Mouse (Mus musculus): ENCODE measurements at regions not wholly inside any gene's neighbourhood (a gene's known extent, or its start where the extent isn't known, plus 50 kb on each side); places are given as distances from the start of the nearest gene placed in this dataset.

DNA sequence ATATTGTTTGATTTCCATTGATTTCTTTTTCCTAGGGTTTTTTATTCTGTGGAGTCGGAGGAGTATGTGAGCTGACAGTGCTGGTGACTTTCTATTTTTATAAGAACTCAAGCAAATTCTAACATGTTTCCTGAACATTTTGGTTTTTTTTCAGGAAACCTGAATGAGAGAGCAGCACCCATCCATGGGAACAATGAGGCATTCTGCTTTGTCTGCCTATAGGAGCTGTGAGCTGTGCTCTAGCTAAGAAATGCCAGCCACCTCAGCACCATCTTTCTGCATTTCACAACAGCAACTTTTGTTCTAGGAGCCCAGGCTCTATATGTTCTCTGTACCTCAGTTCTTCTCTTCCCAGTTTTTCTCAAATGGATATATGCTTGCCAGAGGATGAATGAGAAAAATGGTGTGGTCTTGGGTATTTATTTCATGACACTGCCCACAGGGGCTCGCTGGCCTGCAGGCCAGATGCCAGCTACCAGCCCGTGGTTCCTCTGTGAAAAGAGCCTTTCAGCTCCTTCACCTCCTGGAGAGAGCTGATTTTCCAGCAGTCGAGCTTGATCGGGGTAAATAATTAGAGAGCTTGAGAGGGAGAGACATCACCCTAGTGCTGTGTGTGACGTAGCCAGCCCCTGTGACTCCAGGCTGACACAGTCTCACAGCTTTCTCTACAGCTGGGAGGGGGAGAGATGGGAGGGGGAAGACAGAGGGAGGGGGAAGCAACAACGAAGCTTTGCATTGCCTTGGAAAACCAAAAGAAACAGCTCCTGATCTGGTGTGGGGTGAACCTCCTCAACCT, 154.1 kb upstream of the Topaz1 start:
- H3K9ac ChIP-seq (replicated peaks; ENCODE audit: low read length) = no peak overlapping the region; the same call in 1 of the 2 replicates
- H3K4me3 ChIP-seq (replicated peaks; ENCODE audit: low read depth, low read length) = no peak overlapping the region
- no peaks in the 10 kb centered on the region for H3K36me3 ChIP-seq (ENCODE audit: control insufficient read depth, insufficient read depth, low read length)
- H3K27ac ChIP-seq (replicated peaks; ENCODE audit: low read depth, low read length) = peak overlapping the region; percentile 72
- no peaks in the 10 kb centered on the region for H3K9me3 ChIP-seq (ENCODE audit: control insufficient read depth, low read length)
- peak; percentile 62; the same call in 1 of the 2 replicates for ATAC-seq (ENCODE audit: low FRiP score, low TSS enrichment)
- peaks cover 42% of the 10 kb centered on the region for H3K4me1 ChIP-seq (ENCODE audit: control insufficient read depth, insufficient read depth, low read length)
- no peaks in the 10 kb centered on the region for H3K27me3 ChIP-seq (ENCODE audit: control insufficient read depth, insufficient read depth, low read length)
- peak; percentile 76 for DNase-seq
- H3K4me2 ChIP-seq (ENCODE audit: low read length) = peak overlapping the region; percentile 24; the same call in 1 of the 2 replicates
- WGBS = 10% methylated on average over 7 of the region's 7 CpGs

DNA sequence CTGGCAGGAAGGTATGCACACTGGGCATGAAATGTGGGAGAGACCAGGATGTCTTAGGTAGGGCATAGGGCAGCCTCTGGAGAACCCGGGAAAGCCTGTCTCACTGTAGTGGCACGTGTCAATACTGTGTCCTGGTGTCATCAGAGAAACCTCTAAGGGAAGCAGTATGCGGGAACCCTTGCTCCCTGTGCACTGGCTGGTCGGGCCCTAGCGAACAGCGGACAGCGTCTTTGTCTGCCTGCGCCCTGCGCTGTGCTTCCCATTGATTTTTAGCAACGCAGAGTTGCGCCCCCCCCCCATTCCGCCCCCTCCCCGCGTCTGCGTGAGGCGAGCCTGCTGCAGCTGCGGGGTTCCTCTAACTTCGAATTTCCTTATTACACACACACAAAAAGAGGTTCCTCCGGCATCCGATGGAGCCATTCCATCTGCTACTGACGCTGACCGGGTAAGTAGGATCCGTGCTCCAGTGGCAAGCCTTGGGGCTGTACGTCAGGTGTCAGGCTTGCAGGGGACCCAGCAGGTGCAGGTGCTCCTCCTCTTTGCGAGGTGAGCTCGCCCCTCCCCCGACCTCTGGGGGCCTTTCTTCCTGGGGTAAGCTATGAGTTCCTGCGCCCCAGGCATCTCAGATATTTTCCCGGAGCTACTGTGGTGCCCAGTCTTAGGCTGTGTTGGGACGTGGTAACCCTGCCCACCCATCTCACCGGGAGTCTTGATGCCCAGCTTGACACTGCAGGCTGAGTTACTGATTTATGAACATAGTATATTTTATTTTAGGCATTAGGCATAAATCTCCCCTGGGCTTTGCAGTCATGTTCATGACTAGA, 151.8 kb upstream of the Topaz1 start:
- DNase-seq (peak; percentile 68), ATAC-seq (ENCODE audit: low FRiP score, low TSS enrichment) (peak; percentile 66; the same call in 1 of the 2 replicates)
- peak overlapping the region; percentile 60 for H3K27ac ChIP-seq (replicated peaks; ENCODE audit: low read depth, low read length)
- peak overlapping the region; percentile 61 for H3K9ac ChIP-seq (replicated peaks; ENCODE audit: low read length)
- no peaks in the 10 kb centered on the region for H3K27me3 ChIP-seq (ENCODE audit: control insufficient read depth, insufficient read depth, low read length)
- no peaks in the 10 kb centered on the region for H3K36me3 ChIP-seq (ENCODE audit: control insufficient read depth, insufficient read depth, low read length)
- 2% methylated on average over 30 of the region's 31 CpGs for WGBS
- H3K9me3 ChIP-seq (ENCODE audit: control insufficient read depth, low read length) = no peaks in the 10 kb centered on the region
- H3K4me3 ChIP-seq (replicated peaks; ENCODE audit: low read depth, low read length) = peak overlapping the region; percentile 34
- peaks cover 42% of the 10 kb centered on the region for H3K4me1 ChIP-seq (ENCODE audit: control insufficient read depth, insufficient read depth, low read length)
- peak overlapping the region; percentile 67 for H3K4me2 ChIP-seq (ENCODE audit: low read length)

DNA sequence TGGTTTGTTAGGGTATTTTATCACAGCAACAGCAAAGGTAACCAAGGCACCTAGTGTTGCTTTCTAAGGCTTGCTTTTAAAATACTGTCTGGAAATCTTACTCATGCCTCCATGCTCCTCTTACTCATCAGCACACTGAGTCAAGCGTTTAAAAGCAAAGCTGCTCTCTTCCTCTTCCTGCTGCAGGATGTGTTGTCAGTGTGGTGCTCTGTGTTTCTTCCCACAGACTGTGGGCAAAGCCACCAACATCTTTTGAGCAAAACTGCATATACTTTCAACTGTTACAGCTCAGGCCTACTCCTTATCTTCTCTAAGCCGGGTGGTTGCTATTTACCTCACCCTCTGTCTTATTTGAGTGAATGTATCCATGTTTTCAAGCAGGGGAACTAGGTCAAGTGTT, 144.0 kb upstream of the Topaz1 start:
- DNase-seq (no peak), ATAC-seq (ENCODE audit: low FRiP score, low TSS enrichment) (no peak)
- H3K36me3 ChIP-seq (ENCODE audit: control insufficient read depth, insufficient read depth, low read length) = no peaks in the 10 kb centered on the region
- no peak overlapping the region for H3K9ac ChIP-seq (replicated peaks; ENCODE audit: low read length)
- 86% methylated on average over 2 of the region's 2 CpGs for WGBS
- no peak overlapping the region for H3K4me2 ChIP-seq (ENCODE audit: low read length)
- no peaks in the 10 kb centered on the region for H3K9me3 ChIP-seq (ENCODE audit: control insufficient read depth, low read length)
- H3K27ac ChIP-seq (replicated peaks; ENCODE audit: low read depth, low read length) = no peak overlapping the region
- H3K4me1 ChIP-seq (ENCODE audit: control insufficient read depth, insufficient read depth, low read length) = no peaks in the 10 kb centered on the region
- H3K4me3 ChIP-seq (replicated peaks; ENCODE audit: low read depth, low read length) = no peak overlapping the region
- no peaks in the 10 kb centered on the region for H3K27me3 ChIP-seq (ENCODE audit: control insufficient read depth, insufficient read depth, low read length)

DNA sequence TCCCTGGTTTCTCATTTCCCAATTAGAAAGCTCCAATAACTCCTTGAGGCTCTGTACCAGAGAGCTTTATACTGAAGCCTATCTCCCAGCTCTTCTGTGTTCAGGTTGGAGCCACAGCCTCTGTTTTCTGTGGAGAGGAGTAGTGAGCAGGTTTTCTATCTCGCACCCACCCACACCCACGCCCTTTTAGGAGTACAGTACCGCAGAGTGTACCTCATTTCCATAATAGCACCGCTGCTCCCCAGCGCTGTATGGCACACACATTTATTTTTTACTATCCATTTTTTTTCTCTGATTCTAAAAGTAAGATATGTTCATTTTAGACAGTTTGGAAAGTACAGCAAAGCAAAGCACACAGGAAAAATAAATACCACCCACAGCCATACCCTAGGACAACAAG, 137.5 kb upstream of the Topaz1 start:
- H3K4me2 ChIP-seq (ENCODE audit: low read length) = no peak overlapping the region
- DNase-seq (no peak), ATAC-seq (ENCODE audit: low FRiP score, low TSS enrichment) (no peak)
- H3K4me1 ChIP-seq (ENCODE audit: control insufficient read depth, insufficient read depth, low read length) = 0 out of 2 replicates have a peak, but pooled peaks cover under 1% of the 10 kb centered on the region
- no peak overlapping the region for H3K4me3 ChIP-seq (replicated peaks; ENCODE audit: low read depth, low read length)
- H3K27ac ChIP-seq (replicated peaks; ENCODE audit: low read depth, low read length) = no peak overlapping the region
- H3K9me3 ChIP-seq (ENCODE audit: control insufficient read depth, low read length) = no peaks in the 10 kb centered on the region
- WGBS = 93% methylated on average over 5 of the region's 5 CpGs
- H3K9ac ChIP-seq (replicated peaks; ENCODE audit: low read length) = no peak overlapping the region
- H3K27me3 ChIP-seq (ENCODE audit: control insufficient read depth, insufficient read depth, low read length) = no peaks in the 10 kb centered on the region
- no peaks in the 10 kb centered on the region for H3K36me3 ChIP-seq (ENCODE audit: control insufficient read depth, insufficient read depth, low read length)

DNA sequence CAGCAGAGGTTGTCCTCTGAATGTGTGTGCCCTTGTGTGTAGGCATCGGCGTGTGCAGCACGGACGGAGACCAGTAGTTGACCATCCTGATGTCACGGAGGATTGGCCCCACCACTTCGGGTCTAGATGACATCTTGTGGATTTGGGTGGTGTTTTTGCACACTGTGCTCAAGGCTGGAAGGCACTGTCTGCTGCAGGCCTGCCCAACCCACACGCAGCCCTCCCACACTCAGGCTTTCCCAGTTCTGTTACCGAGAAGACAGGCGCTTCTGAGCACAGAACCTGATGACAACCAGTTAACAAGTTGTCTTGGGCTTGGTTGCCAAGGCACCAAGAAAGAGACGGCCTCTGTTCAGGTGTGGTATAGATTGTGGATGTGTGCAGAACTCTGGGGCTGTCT, 136.2 kb upstream of the Topaz1 start:
- H3K27ac ChIP-seq (replicated peaks; ENCODE audit: low read depth, low read length) = no peak overlapping the region
- DNase-seq (no peak), ATAC-seq (ENCODE audit: low FRiP score, low TSS enrichment) (no peak)
- WGBS = 94% methylated on average over 10 of the region's 10 CpGs
- no peak overlapping the region for H3K9ac ChIP-seq (replicated peaks; ENCODE audit: low read length)
- no peaks in the 10 kb centered on the region for H3K36me3 ChIP-seq (ENCODE audit: control insufficient read depth, insufficient read depth, low read length)
- 0 out of 2 replicates have a peak, but pooled peaks cover 4% of the 10 kb centered on the region for H3K4me1 ChIP-seq (ENCODE audit: control insufficient read depth, insufficient read depth, low read length)
- no peak overlapping the region for H3K4me3 ChIP-seq (replicated peaks; ENCODE audit: low read depth, low read length)
- H3K27me3 ChIP-seq (ENCODE audit: control insufficient read depth, insufficient read depth, low read length) = no peaks in the 10 kb centered on the region
- H3K9me3 ChIP-seq (ENCODE audit: control insufficient read depth, low read length) = no peaks in the 10 kb centered on the region
- no peak overlapping the region for H3K4me2 ChIP-seq (ENCODE audit: low read length)

DNA sequence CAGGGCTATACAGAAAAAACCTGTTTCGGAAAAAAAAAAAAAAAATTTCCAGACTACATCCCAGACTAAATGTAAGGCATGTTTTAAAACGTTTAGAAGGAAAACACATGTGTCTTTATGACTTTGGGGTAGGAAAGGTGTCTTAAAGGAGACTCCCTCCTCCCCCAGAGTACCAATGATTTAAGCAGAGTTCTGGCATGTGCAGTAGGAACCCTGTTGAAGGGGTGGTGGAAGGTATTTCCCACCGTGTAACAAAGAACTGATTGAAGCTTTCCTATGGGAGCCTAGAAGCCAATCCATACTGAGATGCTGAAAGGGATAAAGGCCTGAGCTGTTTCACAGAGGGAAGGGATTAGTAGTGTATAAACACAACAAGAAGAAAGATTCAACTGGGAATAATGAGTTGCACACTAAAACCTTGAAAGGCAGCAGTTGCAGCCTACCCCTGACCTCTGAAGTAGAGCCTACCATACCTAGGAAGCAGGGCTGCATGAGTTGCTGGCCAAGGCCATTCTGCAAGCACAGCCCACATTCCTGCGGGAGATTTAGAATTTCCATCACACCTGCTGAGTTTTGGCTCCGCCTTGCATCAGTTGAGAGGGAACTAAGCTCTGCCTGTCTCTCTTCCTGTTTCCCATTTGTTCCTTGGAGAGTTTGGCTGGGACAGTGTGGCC, 132.4 kb upstream of the Topaz1 start:
- ATAC-seq (ENCODE audit: low FRiP score, low TSS enrichment) (no peak), DNase-seq (no peak)
- 0 out of 2 replicates have a peak, but pooled peaks cover 4% of the 10 kb centered on the region for H3K4me1 ChIP-seq (ENCODE audit: control insufficient read depth, insufficient read depth, low read length)
- H3K27ac ChIP-seq (replicated peaks; ENCODE audit: low read depth, low read length) = no peak overlapping the region
- no peaks in the 10 kb centered on the region for H3K9me3 ChIP-seq (ENCODE audit: control insufficient read depth, low read length)
- no peak overlapping the region for H3K4me3 ChIP-seq (replicated peaks; ENCODE audit: low read depth, low read length)
- H3K36me3 ChIP-seq (ENCODE audit: control insufficient read depth, insufficient read depth, low read length) = no peaks in the 10 kb centered on the region
- no peak overlapping the region for H3K9ac ChIP-seq (replicated peaks; ENCODE audit: low read length)
- WGBS = 15% methylated on average over 5 of the region's 5 CpGs
- H3K27me3 ChIP-seq (ENCODE audit: control insufficient read depth, insufficient read depth, low read length) = no peaks in the 10 kb centered on the region
- H3K4me2 ChIP-seq (ENCODE audit: low read length) = no peak overlapping the region

DNA sequence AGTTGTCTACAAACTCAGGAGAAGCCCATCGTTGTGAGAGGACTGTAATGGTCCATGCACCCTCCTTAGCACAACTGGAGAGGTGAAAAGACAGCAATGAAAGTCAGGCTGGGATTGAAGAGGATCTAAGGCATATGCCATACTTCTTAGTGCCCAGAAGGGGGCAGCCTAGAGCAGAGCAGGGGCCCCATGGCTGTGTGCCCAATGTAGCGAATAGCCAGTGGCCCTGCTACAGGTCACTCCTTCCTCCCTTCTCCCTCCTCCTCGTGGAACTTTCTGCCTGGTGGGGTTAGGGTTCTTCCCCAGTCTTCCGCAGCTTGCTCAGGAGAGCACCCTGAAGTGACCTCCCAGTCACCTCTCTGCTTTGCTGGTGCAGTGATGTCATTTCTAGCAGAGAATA, 131.8 kb upstream of the Topaz1 start:
- Histone ChIP-seq H3K27me3 (ENCODE audit: control insufficient read depth, insufficient read depth, low read length) (no peaks in the 10 kb centered on the region), H3K4me1 (ENCODE audit: control insufficient read depth, insufficient read depth, low read length) (0 out of 2 replicates have a peak, but pooled peaks cover 4% of the 10 kb centered on the region), H3K27ac (replicated peaks; ENCODE audit: low read depth, low read length) (no peak overlapping the region), H3K4me3 (replicated peaks; ENCODE audit: low read depth, low read length) (no peak overlapping the region), H3K36me3 (ENCODE audit: control insufficient read depth, insufficient read depth, low read length) (no peaks in the 10 kb centered on the region), H3K9ac (replicated peaks; ENCODE audit: low read length) (no peak overlapping the region), H3K9me3 (ENCODE audit: control insufficient read depth, low read length) (no peaks in the 10 kb centered on the region), H3K4me2 (ENCODE audit: low read length) (no peak overlapping the region)
- DNase-seq (peak; percentile 60), ATAC-seq (ENCODE audit: low FRiP score, low TSS enrichment) (no peak)
- WGBS = 15% methylated on average over 4 of the region's 4 CpGs

DNA sequence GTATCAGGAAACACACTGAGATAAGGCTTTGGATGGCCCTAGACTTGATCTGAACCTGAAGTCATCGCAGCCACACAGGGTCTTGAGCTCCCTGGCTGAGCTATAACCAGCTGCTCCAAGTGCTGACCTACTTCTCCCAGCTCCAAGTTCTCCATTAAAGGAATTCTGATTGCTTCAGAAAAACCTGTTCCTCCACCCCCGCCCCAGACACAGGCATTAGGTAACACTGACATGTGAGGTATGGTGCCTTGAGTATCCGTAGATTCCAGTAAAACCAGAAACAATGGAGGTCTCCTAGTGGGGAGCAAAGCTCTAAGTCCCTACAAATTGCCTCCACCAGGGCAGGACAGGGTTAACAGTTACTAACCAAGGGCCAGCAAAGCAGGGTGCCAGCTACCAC, 129.4 kb upstream of the Topaz1 start:
- Histone ChIP-seq H3K4me2 (ENCODE audit: low read length) (no peak overlapping the region), H3K27ac (replicated peaks; ENCODE audit: low read depth, low read length) (no peak overlapping the region), H3K36me3 (ENCODE audit: control insufficient read depth, insufficient read depth, low read length) (no peaks in the 10 kb centered on the region), H3K4me1 (ENCODE audit: control insufficient read depth, insufficient read depth, low read length) (0 out of 2 replicates have a peak, but pooled peaks cover 4% of the 10 kb centered on the region), H3K4me3 (replicated peaks; ENCODE audit: low read depth, low read length) (no peak overlapping the region), H3K9ac (replicated peaks; ENCODE audit: low read length) (no peak overlapping the region), H3K27me3 (ENCODE audit: control insufficient read depth, insufficient read depth, low read length) (no peaks in the 10 kb centered on the region), H3K9me3 (ENCODE audit: control insufficient read depth, low read length) (no peaks in the 10 kb centered on the region)
- ATAC-seq (ENCODE audit: low FRiP score, low TSS enrichment) (no peak), DNase-seq (no peak)
- WGBS = 49% methylated on average over 3 of the region's 3 CpGs
